Mouse (Mus musculus) embryo, embryonic 11.5 days (tissue): ENCODE results near the gene Gm10720.
A peak's percentile ranks its signal among the peaks of the same experiment; 100 is the strongest.
"Not testable (repeated sequence)": the region's sequence is repeated elsewhere in the genome, so short reads cannot be mapped to it uniquely, and the experiment has no call there.

Source experiments
- DNase-seq: peaks from one replicate; pipeline ENCODE4 v3.0.0-alpha.2; 2012; ENCODE audit warnings: low read depth, low spot score

The Gm10720 gene

DNA sequence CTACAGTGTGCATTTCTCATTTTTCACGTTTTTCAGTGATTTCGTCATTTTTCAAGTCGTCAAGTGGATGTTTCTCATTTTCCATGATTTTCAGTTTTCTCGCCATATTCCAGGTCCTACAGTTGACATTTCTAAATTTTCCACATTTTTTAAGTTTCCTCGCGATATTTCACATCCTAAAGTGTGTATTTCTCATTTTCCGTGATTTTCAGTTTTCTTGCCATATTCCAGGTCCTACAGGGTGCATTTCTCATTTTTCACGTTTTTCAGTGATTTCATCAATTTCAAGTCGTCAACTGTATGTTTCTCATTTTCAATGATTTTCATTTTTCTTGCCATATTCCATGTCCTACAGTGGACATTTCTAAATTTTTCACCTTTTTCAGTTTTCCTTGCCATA, at the start of gene Gm10720:
Gene Gm10720, plus strand, starts transcription at position 301 of the 400 bp plus-strand sequence.
- not testable (repeated sequence) for DNase-seq

DNA sequence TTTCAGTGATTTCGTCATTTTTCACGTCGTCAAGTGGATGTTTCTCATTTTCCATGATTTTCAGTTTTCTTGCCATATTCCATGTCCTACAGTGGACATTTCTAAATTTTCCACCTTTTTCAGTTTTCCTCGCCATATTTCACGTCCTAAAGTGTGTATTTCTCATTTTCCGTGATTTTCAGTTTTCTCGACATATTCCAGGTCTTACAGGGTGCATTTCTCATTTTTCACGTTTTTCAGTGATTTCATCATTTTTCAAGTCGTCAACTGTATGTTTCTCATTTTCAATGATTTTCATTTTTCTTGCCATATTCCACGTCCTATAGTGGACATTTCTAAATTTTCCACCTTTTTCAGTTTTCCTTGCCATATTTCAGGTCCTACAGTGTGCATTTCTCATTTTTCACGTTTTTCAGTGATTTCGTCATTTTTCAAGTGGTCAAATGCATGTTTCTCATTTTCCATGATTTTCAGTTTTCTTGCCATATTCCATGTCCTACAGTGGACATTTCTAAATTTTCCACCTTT, 14.9 kb upstream of the Gm10720 start, which contains the start of gene Gm10722:
Gene Gm10722, plus strand, starts transcription at position 478 of the 528 bp plus-strand sequence.
- DNase-seq: peak; percentile 27

GRCm38 (mm10) chr9:3001006-3001405, 14.4 kb upstream of the Gm10720 start:
- DNase-seq: not testable (repeated sequence)

GRCm38 (mm10) chr9:3001948-3002659, 13.3 kb upstream of the Gm10720 start:
- peak; percentile 9 for DNase-seq

DNA sequence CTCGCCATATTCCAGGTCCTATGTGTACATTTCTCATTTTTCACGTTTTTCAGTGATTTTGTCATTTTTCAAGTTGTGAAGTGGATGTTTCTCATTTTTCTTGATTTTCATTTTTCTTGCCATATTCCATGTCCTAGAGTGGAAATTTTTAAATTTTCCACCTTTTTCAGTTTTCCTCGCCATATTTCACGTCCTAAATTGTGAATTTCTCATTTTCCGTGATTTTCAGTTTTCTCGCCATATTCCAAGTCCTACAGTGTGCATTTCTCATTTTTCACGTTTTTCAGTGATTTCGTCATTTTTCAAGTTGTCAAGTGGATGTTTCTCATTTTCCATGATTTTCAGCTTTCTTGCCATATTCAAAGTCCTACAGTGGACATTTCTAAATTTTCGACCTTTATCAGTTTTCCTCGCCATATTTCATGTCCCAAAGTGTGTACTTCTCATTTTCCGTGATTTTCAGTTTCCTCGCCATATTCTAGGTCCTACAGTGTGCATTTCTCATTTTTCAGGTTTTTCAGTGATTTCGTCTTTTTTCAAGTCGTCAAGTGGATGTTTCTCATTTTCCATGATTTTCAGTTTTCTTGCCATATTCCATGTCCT, 12.6 kb upstream of the Gm10720 start, which contains the start of gene Gm11168:
Gene Gm11168, plus strand, starts transcription at position 553 of the 603 bp plus-strand sequence.
- DNase-seq: not testable (repeated sequence)

DNA sequence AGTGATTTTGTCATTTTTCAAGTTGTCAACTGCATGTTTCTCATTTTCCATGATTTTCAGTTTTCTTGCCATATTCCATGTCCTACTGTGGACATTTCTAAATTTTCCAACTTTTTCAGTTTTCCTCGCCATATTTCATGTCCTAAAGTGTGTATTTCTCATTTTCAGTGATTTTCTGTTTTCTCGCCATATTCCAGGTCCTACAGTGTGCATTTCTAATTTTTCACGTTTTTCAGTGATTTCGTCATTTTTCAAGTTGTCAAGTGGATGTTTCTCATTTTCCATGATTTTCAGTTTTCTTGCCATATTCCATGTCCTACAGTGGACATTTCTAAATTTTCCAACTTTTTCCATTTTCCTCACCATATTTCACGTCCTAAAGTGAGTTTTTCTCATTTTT, 9.3 kb upstream of the Gm10720 start:
- not testable (repeated sequence) for DNase-seq

- not testable (repeated sequence) for DNase-seq
Observed at GRCm38 (mm10) chr9:3006636-3007035, 8.8 kb upstream of the Gm10720 start.

- peak; percentile 14 for DNase-seq
Observed at GRCm38 (mm10) chr9:3007272-3007671, 8.2 kb upstream of the Gm10720 start.

DNA sequence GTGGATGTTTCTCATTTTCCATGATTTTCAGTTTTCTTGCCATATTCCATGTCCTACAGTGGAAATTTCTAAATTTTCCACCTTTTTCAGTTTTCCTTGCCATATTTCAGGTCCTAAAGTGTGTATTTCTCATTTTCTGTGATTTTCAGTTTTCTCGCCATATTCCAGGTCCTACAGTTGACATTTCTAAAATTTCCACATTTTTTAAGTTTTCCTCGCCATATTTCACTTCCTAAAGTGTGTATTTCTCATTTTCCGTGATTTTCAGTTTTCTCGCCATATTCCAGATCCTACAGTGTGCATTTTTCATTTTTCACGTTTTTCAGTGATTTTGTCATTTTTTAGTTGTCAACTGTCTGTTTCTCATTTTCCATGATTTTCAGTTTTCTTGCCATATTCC, 6.1 kb upstream of the Gm10720 start:
- not testable (repeated sequence) for DNase-seq

DNA sequence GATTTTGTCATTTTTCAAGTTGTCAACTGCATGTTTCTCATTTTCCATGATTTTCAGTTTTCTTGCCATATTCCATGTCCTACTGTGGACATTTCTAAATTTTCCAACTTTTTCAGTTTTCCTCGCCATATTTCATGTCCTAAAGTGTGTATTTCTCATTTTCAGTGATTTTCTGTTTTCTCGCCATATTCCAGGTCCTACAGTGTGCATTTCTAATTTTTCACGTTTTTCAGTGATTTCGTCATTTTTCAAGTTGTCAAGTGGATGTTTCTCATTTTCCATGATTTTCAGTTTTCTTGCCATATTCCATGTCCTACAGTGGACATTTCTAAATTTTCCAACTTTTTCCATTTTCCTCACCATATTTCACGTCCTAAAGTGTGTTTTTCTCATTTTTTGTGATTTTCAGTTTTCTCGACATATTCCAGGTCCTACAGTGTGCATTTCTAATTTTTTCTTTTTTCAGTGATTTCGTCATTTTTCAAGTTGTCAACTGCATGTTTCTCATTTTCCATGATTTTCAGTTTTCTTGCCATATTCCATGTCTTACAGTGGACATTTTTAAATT, 3.3 kb upstream of the Gm10720 start:
- DNase-seq: not testable (repeated sequence)

DNA sequence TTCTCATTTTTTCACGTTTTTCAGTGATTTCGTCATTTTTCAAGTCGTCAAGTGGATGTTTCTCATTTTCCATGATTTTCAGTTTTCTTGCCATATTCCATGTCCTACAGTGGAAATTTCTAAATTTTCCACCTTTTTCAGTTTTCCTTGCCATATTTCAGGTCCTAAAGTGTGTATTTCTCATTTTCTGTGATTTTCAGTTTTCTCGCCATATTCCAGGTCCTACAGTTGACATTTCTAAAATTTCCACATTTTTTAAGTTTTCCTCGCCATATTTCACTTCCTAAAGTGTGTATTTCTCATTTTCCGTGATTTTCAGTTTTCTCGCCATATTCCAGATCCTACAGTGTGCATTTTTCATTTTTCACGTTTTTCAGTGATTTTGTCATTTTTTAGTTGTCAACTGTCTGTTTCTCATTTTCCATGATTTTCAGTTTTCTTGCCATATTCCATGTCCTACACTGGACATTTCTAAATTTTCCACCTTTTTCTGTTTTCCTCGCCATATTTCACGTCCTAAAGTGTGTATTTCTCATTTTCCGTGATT, 2.6 kb upstream of the Gm10720 start, which contains the start of gene Gm10721:
Gene Gm10721, plus strand, starts transcription at position 408 of the 547 bp plus-strand sequence.
- DNase-seq: not testable (repeated sequence)

DNA sequence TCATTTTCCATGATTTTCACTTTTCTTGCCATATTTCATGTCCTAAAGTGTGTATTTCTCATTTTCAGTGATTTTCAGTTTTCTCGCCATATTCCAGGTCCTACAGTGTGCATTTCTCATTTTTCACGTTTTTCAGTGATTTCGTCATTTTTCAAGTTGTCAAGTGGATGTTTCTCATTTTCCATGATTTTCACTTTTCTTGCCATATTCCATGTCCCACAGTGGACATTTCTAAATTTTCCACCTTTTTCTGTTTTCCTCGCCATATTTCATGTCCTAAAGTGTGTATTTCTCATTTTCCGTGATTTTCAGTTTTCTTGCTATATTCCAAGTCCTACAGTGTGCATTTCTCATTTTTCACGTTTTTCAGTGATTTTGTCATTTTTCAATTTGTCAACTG, 442 bp downstream of the Gm10720 start:
- DNase-seq: not testable (repeated sequence)

DNA sequence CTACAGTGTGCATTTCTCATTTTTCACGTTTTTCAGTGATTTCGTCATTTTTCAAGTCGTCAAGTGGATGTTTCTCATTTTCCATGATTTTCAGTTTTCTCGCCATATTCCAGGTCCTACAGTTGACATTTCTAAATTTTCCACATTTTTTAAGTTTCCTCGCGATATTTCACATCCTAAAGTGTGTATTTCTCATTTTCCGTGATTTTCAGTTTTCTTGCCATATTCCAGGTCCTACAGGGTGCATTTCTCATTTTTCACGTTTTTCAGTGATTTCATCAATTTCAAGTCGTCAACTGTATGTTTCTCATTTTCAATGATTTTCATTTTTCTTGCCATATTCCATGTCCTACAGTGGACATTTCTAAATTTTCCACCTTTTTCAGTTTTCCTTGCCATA, 1.7 kb downstream of the Gm10720 start, which contains the start of gene Gm10719:
Gene Gm10719, plus strand, starts transcription at position 301 of the 400 bp plus-strand sequence.
- not testable (repeated sequence) for DNase-seq

DNA sequence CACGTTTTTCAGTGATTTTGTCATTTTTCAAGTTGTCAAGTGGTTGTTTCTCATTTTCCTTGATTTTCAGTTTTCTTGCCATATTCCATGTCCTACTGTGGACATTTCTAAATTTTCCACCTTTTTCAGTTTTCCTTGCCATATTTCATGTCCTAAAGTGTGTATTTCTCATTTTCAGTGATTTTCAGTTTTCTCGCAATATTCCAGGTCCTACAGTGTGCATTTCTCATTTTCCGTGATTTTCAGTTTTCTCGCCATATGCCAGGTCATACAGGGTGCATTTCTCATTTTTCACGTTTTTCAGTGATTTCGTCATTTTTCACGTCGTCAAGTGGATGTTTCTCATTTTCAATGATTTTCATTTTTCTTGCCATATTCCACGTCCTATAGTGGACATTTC, 3.5 kb downstream of the Gm10720 start:
- DNase-seq: not testable (repeated sequence)

DNA sequence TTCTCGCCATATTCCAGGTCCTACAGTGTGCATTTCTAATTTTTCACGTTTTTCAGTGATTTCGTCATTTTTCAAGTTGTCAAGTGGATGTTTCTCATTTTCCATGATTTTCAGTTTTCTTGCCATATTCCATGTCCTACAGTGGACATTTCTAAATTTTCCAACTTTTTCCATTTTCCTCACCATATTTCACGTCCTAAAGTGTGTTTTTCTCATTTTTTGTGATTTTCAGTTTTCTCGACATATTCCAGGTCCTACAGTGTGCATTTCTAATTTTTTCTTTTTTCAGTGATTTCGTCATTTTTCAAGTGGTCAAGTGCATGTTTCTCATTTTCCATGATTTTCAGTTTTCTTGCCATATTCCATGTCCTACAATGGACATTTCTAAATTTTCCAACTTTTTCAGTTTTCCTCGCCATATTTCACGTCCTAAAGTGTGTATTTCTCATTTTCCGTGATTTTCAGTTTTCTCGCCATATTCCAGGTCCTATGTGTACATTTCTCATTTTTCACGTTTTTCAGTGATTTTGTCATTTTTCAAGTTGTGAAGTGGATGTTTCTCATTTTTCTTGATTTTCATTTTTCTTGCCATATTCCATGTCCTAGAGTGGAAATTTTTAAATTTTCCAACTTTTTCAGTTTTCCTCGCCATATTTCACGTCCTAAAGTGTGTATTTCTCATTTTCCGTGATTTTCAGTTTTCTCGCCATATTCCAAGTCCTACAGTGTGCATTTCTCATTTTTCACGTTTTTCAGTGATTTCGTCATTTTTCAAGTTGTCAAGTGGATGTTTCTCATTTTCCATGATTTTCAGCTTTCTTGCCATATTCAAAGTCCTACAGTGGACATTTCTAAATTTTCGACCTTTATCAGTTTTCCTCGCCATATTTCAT, 4.6 kb downstream of the Gm10720 start:
- DNase-seq: not testable (repeated sequence)

DNA sequence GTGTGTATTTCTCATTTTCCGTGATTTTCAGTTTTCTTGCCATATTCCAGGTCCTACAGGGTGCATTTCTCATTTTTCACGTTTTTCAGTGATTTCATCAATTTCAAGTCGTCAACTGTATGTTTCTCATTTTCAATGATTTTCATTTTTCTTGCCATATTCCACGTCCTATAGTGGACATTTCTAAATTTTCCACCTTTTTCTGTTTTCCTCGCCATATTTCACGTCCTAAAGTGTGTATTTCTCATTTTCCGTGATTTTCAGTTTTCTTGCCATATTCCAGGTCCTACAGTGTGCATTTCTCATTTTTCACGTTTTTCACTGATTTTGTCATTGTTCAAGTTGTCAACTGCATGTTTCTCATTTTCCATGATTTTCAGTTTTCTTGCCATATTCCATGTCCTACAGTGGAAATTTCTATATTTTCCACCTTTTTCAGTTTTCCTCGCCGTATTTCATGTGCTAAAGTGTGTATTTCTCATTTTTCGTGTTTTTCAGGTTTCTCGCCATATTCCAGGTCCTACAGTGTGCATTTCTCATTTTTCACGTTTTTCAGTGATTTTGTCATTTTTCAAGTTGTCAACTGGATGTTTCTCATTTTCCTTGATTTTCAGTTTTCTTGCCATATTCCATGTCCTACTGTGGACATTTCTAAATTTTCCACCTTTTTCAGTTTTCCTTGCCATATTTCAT, 7.0 kb downstream of the Gm10720 start:
- peak; percentile 20 for DNase-seq

GRCm38 (mm10) chr9:3023312-3023984, 8.0 kb downstream of the Gm10720 start, which contains the start of gene Gm10718:
Gene Gm10718 (plus strand): TSS chr9:3023547.
- not testable (repeated sequence) for DNase-seq

DNA sequence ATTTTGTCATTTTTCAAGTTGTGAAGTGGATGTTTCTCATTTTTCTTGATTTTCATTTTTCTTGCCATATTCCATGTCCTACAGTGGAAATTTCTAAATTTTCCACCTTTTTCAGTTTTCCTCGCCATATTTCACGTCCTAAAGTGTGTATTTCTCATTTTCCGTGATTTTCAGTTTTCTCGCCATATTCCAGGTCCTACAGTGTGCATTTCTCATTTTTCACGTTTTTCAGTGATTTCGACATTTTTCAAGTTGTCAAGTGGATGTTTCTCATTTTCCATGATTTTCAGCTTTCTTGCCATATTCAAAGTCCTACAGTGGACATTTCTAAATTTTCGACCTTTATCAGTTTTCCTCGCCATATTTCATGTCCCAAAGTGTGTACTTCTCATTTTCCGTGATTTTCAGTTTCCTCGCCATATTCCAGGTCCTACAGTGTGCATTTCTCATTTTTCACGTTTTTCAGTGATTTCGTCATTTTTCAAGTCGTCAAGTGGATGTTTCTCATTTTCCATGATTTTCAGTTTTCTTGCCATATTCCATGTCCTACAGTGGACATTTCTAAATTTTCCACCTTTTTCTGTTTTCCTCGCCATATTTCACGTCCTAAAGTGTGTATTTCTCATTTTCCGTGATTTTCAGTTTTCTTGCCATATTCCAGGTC, 8.7 kb downstream of the Gm10720 start:
- DNase-seq: not testable (repeated sequence)

DNA sequence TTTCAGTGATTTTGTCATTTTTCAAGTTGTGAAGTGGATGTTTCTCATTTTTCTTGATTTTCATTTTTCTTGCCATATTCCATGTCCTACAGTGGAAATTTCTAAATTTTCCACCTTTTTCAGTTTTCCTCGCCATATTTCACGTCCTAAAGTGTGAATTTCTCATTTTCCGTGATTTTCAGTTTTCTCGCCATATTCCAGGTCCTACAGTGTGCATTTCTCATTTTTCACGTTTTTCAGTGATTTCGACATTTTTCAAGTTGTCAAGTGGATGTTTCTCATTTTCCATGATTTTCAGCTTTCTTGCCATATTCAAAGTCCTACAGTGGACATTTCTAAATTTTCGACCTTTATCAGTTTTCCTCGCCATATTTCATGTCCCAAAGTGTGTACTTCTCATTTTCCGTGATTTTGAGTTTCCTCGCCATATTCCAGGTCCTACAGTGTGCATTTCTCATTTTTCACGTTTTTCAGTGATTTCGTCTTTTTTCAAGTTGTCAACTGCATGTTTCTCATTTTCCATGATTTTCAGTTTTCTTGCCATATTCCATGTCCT, 9.5 kb downstream of the Gm10720 start, which contains the start of gene Gm10717:
Gene Gm10717, plus strand, starts transcription at position 506 of the 556 bp plus-strand sequence.
- DNase-seq: not testable (repeated sequence)
